Mouse (Mus musculus): Measurements from ENCODE around the gene Vps37d.

GRCm38 (mm10) chr5:135126121-135126520, 48.1 kb upstream of the Vps37d start:
- TF ChIP-seq CTCF (IDR thresholded peaks at IDR 0.05; ENCODE audit: low read depth, low read length) (no peak), POLR2A (IDR thresholded peaks at IDR 0.05; ENCODE audit: extremely low read depth, insufficient read depth, low read length) (no peak)
